Mouse (Mus musculus) hindbrain, embryonic 12.5 days (tissue): ENCODE data around the gene Fbxo3. TPM values are rescaled to one million over a fixed set of nuclear protein-coding genes. Genes with fewer than 3 reads are reported as not detected.
"Not testable (repeated sequence)": the region's sequence is repeated elsewhere in the genome, so short reads cannot be mapped to it uniquely, and the experiment has no call there.

ENCODE experiments used
- ATAC-seq: fragments of 200-750 bp; cut with Nextera tagmentation; 2 replicates; pipeline ENCODE4 v1.8.0; 2017; ENCODE audit warnings: moderate TSS enrichment; ENCODE audit not compliant: low FRiP score
- H3K27ac ChIP-seq: fragments of 300-500 bp; sonication (generic); 2 replicates; pipeline ENCODE4 v1.5.1; 2016; ENCODE audit warnings: mild to moderate bottlenecking
- H3K27me3 ChIP-seq: fragments of 300-500 bp; sonication (generic); 2 replicates; pipeline ENCODE4 v1.6.1; 2016; ENCODE audit warnings: mild to moderate bottlenecking
- H3K36me3 ChIP-seq: fragments of 300-500 bp; sonication (generic); 2 replicates; pipeline ENCODE4 v1.6.1; 2016; ENCODE audit warnings: mild to moderate bottlenecking
- H3K4me1 ChIP-seq: fragments of 300-500 bp; sonication (generic); 2 replicates; pipeline ENCODE4 v1.6.1; 2016
- H3K4me2 ChIP-seq: fragments of 300-500 bp; sonication (generic); replicated peaks from 2 replicates; pipeline ENCODE4 v1.6.1; 2016; ENCODE audit warnings: mild to moderate bottlenecking
- H3K4me3 ChIP-seq: fragments of 300-500 bp; sonication (generic); 2 replicates; pipeline ENCODE4 v1.5.1; 2016; ENCODE audit warnings: mild to moderate bottlenecking
- H3K9ac ChIP-seq: fragments of 300-500 bp; sonication (generic); 2 replicates; pipeline ENCODE4 v1.6.1; 2016; ENCODE audit warnings: mild to moderate bottlenecking, moderate library complexity
- H3K9me3 ChIP-seq: fragments of 300-500 bp; sonication (generic); replicated peaks from 2 replicates; pipeline ENCODE4 v1.6.1; 2016; ENCODE audit warnings: mild to moderate bottlenecking
- WGBS: fragments of 180-500 bp; shearing (Covaris S2); methylation state at CpG from one replicate; pipeline ENCODE4 v1.1.7; 2016; 5-methylcytosine and 5-hydroxymethylcytosine counted together
- polyA plus RNA-seq: library from polyadenylated mRNA; unstranded; fragments of >200 nt; fragmentation: Nextera tagmentation; extraction: Ambion mirVana; gene quantifications from 2 replicates; pipeline ENCODE4 v1.2.1, GENCODE M21; 2016

Gene Fbxo3
- polyA plus RNA-seq, 1 experiment from 2014 or later = 60.4 TPM

GRCm38 (mm10) chr2:104008853-104009252, 18.7 kb upstream of the Fbxo3 start:
- H3K4me1 ChIP-seq, H3K36me3 ChIP-seq, H3K27ac ChIP-seq, H3K9me3 ChIP-seq, ATAC-seq, H3K27me3 ChIP-seq, H3K9ac ChIP-seq, H3K4me3 ChIP-seq, H3K4me2 ChIP-seq: not testable (repeated sequence)
- WGBS = 96% methylated on average over 3 of the region's 3 CpGs

- Histone ChIP-seq H3K4me3 (no peak overlapping the region), H3K36me3 (no peaks in the 10 kb centered on the region), H3K9ac (no peak overlapping the region), H3K4me1 (peaks cover 4% of the 10 kb centered on the region; the same call in 1 of the 2 replicates), H3K9me3 (no peaks in the 10 kb centered on the region), H3K27ac (no peak overlapping the region), H3K4me2 (no peak overlapping the region), H3K27me3 (no peaks in the 10 kb centered on the region)
- WGBS = 86% methylated on average over 7 of the region's 7 CpGs
- ATAC-seq = no peak
Measured at GRCm38 (mm10) chr2:104023096-104023495, 4.4 kb upstream of the Fbxo3 start.

- WGBS = 91% methylated on average over 4 of the region's 4 CpGs
Measured at GRCm38 (mm10) chr2:104024656-104025055, 2.9 kb upstream of the Fbxo3 start.

GRCm38 (mm10) chr2:104028139-104028723, 710 bp downstream of the Fbxo3 start, which contains the start of gene 4931422A03Rik:
Gene 4931422A03Rik, minus strand, starts transcription at chr2:104028361.
- Histone ChIP-seq H3K4me1 (peaks cover 20% of the 10 kb centered on the region), H3K27ac (peak within 1 kb of the TSS; percentile 49; the same call in 1 of the 2 replicates), H3K9ac (peak within 1 kb of the TSS; percentile 92), H3K36me3 (peaks cover 8% of the 10 kb centered on the region), H3K27me3 (no peaks in the 10 kb centered on the region), H3K9me3 (no peaks in the 10 kb centered on the region), H3K4me3 (peak within 1 kb of the TSS; percentile 64), H3K4me2 (peak within 1 kb of the TSS; percentile 82)
- 1% methylated on average over 32 of the region's 32 CpGs for WGBS
- peak; percentile 76 for ATAC-seq

More at GRCm38 (mm10) chr2:104024656-104025055, 2.9 kb upstream of the Fbxo3 start:
- H3K9ac ChIP-seq = no peak overlapping the region
- H3K9me3 ChIP-seq = no peaks in the 10 kb centered on the region
- H3K4me2 ChIP-seq = no peak overlapping the region
- no peaks in the 10 kb centered on the region for H3K27me3 ChIP-seq
- peaks cover 17% of the 10 kb centered on the region for H3K4me1 ChIP-seq
- ATAC-seq = no peak
- no peak overlapping the region for H3K4me3 ChIP-seq
- H3K27ac ChIP-seq = no peak overlapping the region
- H3K36me3 ChIP-seq = no peaks in the 10 kb centered on the region

- peak overlapping the region; percentile 64 for H3K4me3 ChIP-seq
- peaks cover 9% of the 10 kb centered on the region for H3K36me3 ChIP-seq
- H3K4me1 ChIP-seq = peaks cover 20% of the 10 kb centered on the region
- peak overlapping the region; percentile 82 for H3K4me2 ChIP-seq
- no peak for ATAC-seq
- no peaks in the 10 kb centered on the region for H3K9me3 ChIP-seq
- WGBS = 80% methylated on average over 2 of the region's 2 CpGs
- no peak overlapping the region for H3K9ac ChIP-seq
- no peak overlapping the region for H3K27ac ChIP-seq
- no peaks in the 10 kb centered on the region for H3K27me3 ChIP-seq
Measured at GRCm38 (mm10) chr2:104029074-104029473, 1.6 kb downstream of the Fbxo3 start.

GRCm38 (mm10) chr2:104030381-104030780, 2.9 kb downstream of the Fbxo3 start:
- WGBS = 90% methylated on average over 3 of the region's 3 CpGs
- H3K9ac ChIP-seq = no peak overlapping the region
- H3K27ac ChIP-seq = no peak overlapping the region
- peaks cover 20% of the 10 kb centered on the region for H3K4me1 ChIP-seq
- H3K9me3 ChIP-seq = no peaks in the 10 kb centered on the region
- H3K27me3 ChIP-seq = no peaks in the 10 kb centered on the region
- no peak overlapping the region for H3K4me3 ChIP-seq
- H3K36me3 ChIP-seq = peaks cover 11% of the 10 kb centered on the region
- no peak overlapping the region for H3K4me2 ChIP-seq
- ATAC-seq = no peak

- H3K27ac ChIP-seq = no peak overlapping the region
- peaks cover 20% of the 10 kb centered on the region for H3K4me1 ChIP-seq
- 92% methylated on average over 3 of the region's 3 CpGs for WGBS
- H3K9ac ChIP-seq = no peak overlapping the region
- ATAC-seq = no peak
- H3K4me2 ChIP-seq = no peak overlapping the region
- H3K9me3 ChIP-seq = no peaks in the 10 kb centered on the region
- no peaks in the 10 kb centered on the region for H3K27me3 ChIP-seq
- peaks cover 24% of the 10 kb centered on the region for H3K36me3 ChIP-seq
- no peak overlapping the region for H3K4me3 ChIP-seq
Measured at GRCm38 (mm10) chr2:104032056-104032455, 4.5 kb downstream of the Fbxo3 start.

GRCm38 (mm10) chr2:104034832-104035472, 7.4 kb downstream of the Fbxo3 start:
- WGBS = 35% methylated on average over 3 of the region's 3 CpGs
- Histone ChIP-seq H3K4me1 (peaks cover under 1% of the 10 kb centered on the region; the same call in 1 of the 2 replicates), H3K4me3 (no peak overlapping the region), H3K9ac (no peak overlapping the region), H3K9me3 (no peaks in the 10 kb centered on the region), H3K36me3 (peaks cover 29% of the 10 kb centered on the region), H3K4me2 (no peak overlapping the region), H3K27me3 (no peaks in the 10 kb centered on the region), H3K27ac (no peak overlapping the region)
- no peak for ATAC-seq

GRCm38 (mm10) chr2:104035595-104035994, 8.1 kb downstream of the Fbxo3 start:
- H3K9ac ChIP-seq = no peak overlapping the region
- H3K36me3 ChIP-seq = peaks cover 31% of the 10 kb centered on the region
- 90% methylated on average over 6 of the region's 6 CpGs for WGBS
- no peaks in the 10 kb centered on the region for H3K27me3 ChIP-seq
- H3K4me1 ChIP-seq = no peaks in the 10 kb centered on the region
- no peaks in the 10 kb centered on the region for H3K9me3 ChIP-seq
- no peak overlapping the region for H3K4me2 ChIP-seq
- ATAC-seq = no peak
- no peak overlapping the region for H3K27ac ChIP-seq
- no peak overlapping the region for H3K4me3 ChIP-seq

- Histone ChIP-seq H3K4me2 (no peak overlapping the region), H3K9me3 (no peaks in the 10 kb centered on the region), H3K36me3 (peaks cover 32% of the 10 kb centered on the region), H3K9ac (no peak overlapping the region), H3K4me3 (no peak overlapping the region), H3K27ac (no peak overlapping the region), H3K4me1 (no peaks in the 10 kb centered on the region), H3K27me3 (no peaks in the 10 kb centered on the region)
- ATAC-seq = no peak
- WGBS = 76% methylated on average over 3 of the region's 3 CpGs
Measured at GRCm38 (mm10) chr2:104036316-104036715, 8.8 kb downstream of the Fbxo3 start.

- no peaks in the 10 kb centered on the region for H3K27me3 ChIP-seq
- peaks cover 24% of the 10 kb centered on the region for H3K36me3 ChIP-seq
- no peak for ATAC-seq
- H3K9me3 ChIP-seq = no peaks in the 10 kb centered on the region
- no peak overlapping the region for H3K9ac ChIP-seq
- 62% methylated on average over 2 of the region's 2 CpGs for WGBS
- H3K4me2 ChIP-seq = no peak overlapping the region
- H3K4me3 ChIP-seq = no peak overlapping the region
- no peak overlapping the region for H3K27ac ChIP-seq
- no peaks in the 10 kb centered on the region for H3K4me1 ChIP-seq
Measured at GRCm38 (mm10) chr2:104038236-104038635, 10.7 kb downstream of the Fbxo3 start.

GRCm38 (mm10) chr2:104041632-104042031, 14.1 kb downstream of the Fbxo3 start:
- WGBS = 90% methylated on average over 5 of the region's 5 CpGs
- H3K9me3 ChIP-seq = no peaks in the 10 kb centered on the region
- no peaks in the 10 kb centered on the region for H3K27me3 ChIP-seq
- H3K27ac ChIP-seq = no peak overlapping the region
- no peak overlapping the region for H3K9ac ChIP-seq
- H3K36me3 ChIP-seq = peaks cover 26% of the 10 kb centered on the region
- H3K4me1 ChIP-seq = 0 out of 2 replicates have a peak, but pooled peaks cover 3% of the 10 kb centered on the region
- no peak for ATAC-seq
- H3K4me3 ChIP-seq = no peak overlapping the region
- no peak overlapping the region for H3K4me2 ChIP-seq

GRCm38 (mm10) chr2:104042766-104043165, 15.2 kb downstream of the Fbxo3 start:
- 0 out of 2 replicates have a peak, but pooled peaks cover 3% of the 10 kb centered on the region for H3K4me1 ChIP-seq
- H3K9me3 ChIP-seq = no peaks in the 10 kb centered on the region
- WGBS = 95% methylated on average over 15 of the region's 15 CpGs
- no peak overlapping the region for H3K27ac ChIP-seq
- no peaks in the 10 kb centered on the region for H3K27me3 ChIP-seq
- no peak overlapping the region for H3K4me3 ChIP-seq
- no peak overlapping the region for H3K9ac ChIP-seq
- no peak overlapping the region for H3K4me2 ChIP-seq
- no peak for ATAC-seq
- H3K36me3 ChIP-seq = peaks cover 19% of the 10 kb centered on the region
